Mouse (Mus musculus) CH12.LX (cell line): ENCODE results near the gene Il34. TPM values are rescaled to one million over a fixed set of nuclear protein-coding genes. Genes with fewer than 3 reads are reported as not detected.

Experiments used
- DNase-seq: peaks from one replicate; pipeline ENCODE4 v3.0.0-alpha.2; 2013; ENCODE audit errors: extremely low read depth
- H3K27ac ChIP-seq: 2 replicates; pipeline ENCODE4 v1.5.1; 2012; ENCODE audit warnings: low read depth, mild to moderate bottlenecking, control low read depth, moderate library complexity; ENCODE audit not compliant: insufficient read depth
- H3K27me3 ChIP-seq: replicated peaks from 2 replicates; pipeline ENCODE3; 2012; ENCODE audit warnings: inconsistent platforms
- H3K36me3 ChIP-seq, 2 experiments: replicated peaks in 1 of 2; 2 replicates each; pipeline versions ENCODE3 to v1.6.1; 2012; ENCODE audit warnings: inconsistent platforms in 1 of 2, low read length in 1 of 2, mild to moderate bottlenecking in 1 of 2, mixed read lengths in 1 of 2, moderate library complexity in 1 of 2; ENCODE audit not compliant: control insufficient read depth in 1 of 2, insufficient read depth in 1 of 2
- H3K4me1 ChIP-seq, 2 experiments: 2 replicates each; pipeline ENCODE4 v1.6.1; 2012; ENCODE audit warnings: inconsistent platforms in 1 of 2, moderate library complexity in 1 of 2; ENCODE audit not compliant: insufficient read depth in 2 of 2, control insufficient read depth in 1 of 2
- H3K4me2 ChIP-seq: 2 replicates; pipeline ENCODE4 v1.6.1; 2012; ENCODE audit warnings: low read depth, mild to moderate bottlenecking, control low read depth; ENCODE audit not compliant: poor library complexity, insufficient read depth, severe bottlenecking
- H3K4me3 ChIP-seq, 3 experiments: fragments of 150-350 bp in 1 of 3; sonication (generic) in 1 of 3; replicated peaks in 1 of 3; 2 replicates each; pipeline versions ENCODE3 to v1.5.1; 2011 to 2012; ENCODE audit warnings: low read depth in 2 of 3, low read length in 2 of 3, mild to moderate bottlenecking in 2 of 3, moderate library complexity in 2 of 3, control low read depth in 1 of 3, improper control_type of control experiment in 1 of 3, inconsistent platforms in 1 of 3, mixed read lengths in 1 of 3; ENCODE audit not compliant: poor library complexity in 1 of 3
- H3K79me2 ChIP-seq: replicated peaks from 2 replicates; pipeline ENCODE4 v1.6.1; 2012; ENCODE audit warnings: mild to moderate bottlenecking, moderate library complexity; ENCODE audit not compliant: control insufficient read depth, poor library complexity, insufficient read depth, severe bottlenecking; ENCODE audit errors: extremely low read depth
- H3K9ac ChIP-seq: 2 replicates; pipeline ENCODE4 v1.6.1; 2012; ENCODE audit warnings: low read depth, mild to moderate bottlenecking, control low read depth, moderate library complexity; ENCODE audit not compliant: insufficient read depth
- H3K9me3 ChIP-seq: replicated peaks from 2 replicates; pipeline ENCODE3; 2012; ENCODE audit warnings: low read length, inconsistent platforms, mixed read lengths
- CHD2 ChIP-seq: IDR thresholded peaks from 2 replicates; pipeline ENCODE4 v1.6.1; 2011; ENCODE audit warnings: low read length, improper control_type of control experiment
- EP300 ChIP-seq: IDR thresholded peaks from 2 replicates; pipeline ENCODE4 v1.6.1; 2011; ENCODE audit warnings: low read length, improper control_type of control experiment
- ETS1 ChIP-seq: conservative IDR thresholded peaks from 2 replicates; pipeline ENCODE4 v1.6.1; 2012; ENCODE audit warnings: low read depth, mild to moderate bottlenecking, inconsistent platforms, low read length, improper control_type of control experiment, moderate library complexity
- HCFC1 ChIP-seq: IDR thresholded peaks from 2 replicates; pipeline ENCODE4 v1.6.1; 2012; ENCODE audit warnings: low read depth, mild to moderate bottlenecking, inconsistent platforms, low read length, improper control_type of control experiment
- IRF4 ChIP-seq: IDR thresholded peaks from 2 replicates; pipeline ENCODE4 v1.6.1; 2014; ENCODE audit warnings: low read depth, mild to moderate bottlenecking, inconsistent platforms, low read length, improper control_type of control experiment
- JUND ChIP-seq: conservative IDR thresholded peaks from 2 replicates; pipeline ENCODE4 v1.6.1; 2011; ENCODE audit warnings: low read depth, low read length, improper control_type of control experiment
- MAZ ChIP-seq: IDR thresholded peaks from 2 replicates; pipeline ENCODE4 v1.6.1; 2012; ENCODE audit warnings: low read depth, mild to moderate bottlenecking, inconsistent platforms, low read length, improper control_type of control experiment, moderate library complexity
- MEF2A ChIP-seq: IDR thresholded peaks from 2 replicates; pipeline ENCODE4 v1.6.1; 2014; ENCODE audit warnings: low read depth, mild to moderate bottlenecking, inconsistent platforms, low read length, improper control_type of control experiment, borderline replicate concordance
- MXI1 ChIP-seq: IDR thresholded peaks from 2 replicates; pipeline ENCODE4 v1.6.1; 2011; ENCODE audit warnings: mild to moderate bottlenecking, low read depth, low read length, improper control_type of control experiment
- MYC ChIP-seq: IDR thresholded peaks from 2 replicates; pipeline ENCODE4 v1.6.1; 2011; ENCODE audit warnings: low read depth, mild to moderate bottlenecking, improper control_type of control experiment, low read length
- NRF1 ChIP-seq: IDR thresholded peaks from 2 replicates; pipeline ENCODE4 v1.6.1; 2014; ENCODE audit warnings: low read depth, mild to moderate bottlenecking, inconsistent platforms, low read length, improper control_type of control experiment, moderate library complexity
- RAD21 ChIP-seq: IDR thresholded peaks from 2 replicates; pipeline ENCODE4 v1.6.1; 2011; ENCODE audit warnings: low read depth, mild to moderate bottlenecking, low read length, improper control_type of control experiment, moderate library complexity
- SIN3A ChIP-seq: IDR thresholded peaks from 2 replicates; pipeline ENCODE4 v1.6.1; 2012; ENCODE audit warnings: low read length, improper control_type of control experiment, inconsistent platforms
- TBP ChIP-seq: conservative IDR thresholded peaks from 2 replicates; pipeline ENCODE4 v1.6.1; 2011; ENCODE audit warnings: low read depth, low read length, improper control_type of control experiment
- UBTF ChIP-seq: IDR thresholded peaks from 2 replicates; pipeline ENCODE4 v1.6.1; 2012; ENCODE audit warnings: low read depth, mild to moderate bottlenecking, inconsistent platforms, low read length, improper control_type of control experiment, moderate library complexity
- USF1 ChIP-seq: IDR thresholded peaks from 2 replicates; pipeline ENCODE4 v1.6.1; 2014; ENCODE audit warnings: low read depth, mild to moderate bottlenecking, inconsistent platforms, low read length, improper control_type of control experiment
- USF2 ChIP-seq: conservative IDR thresholded peaks from 2 replicates; pipeline ENCODE4 v1.6.1; 2011; ENCODE audit warnings: low read depth, low read length, improper control_type of control experiment
- ZC3H11A ChIP-seq: IDR thresholded peaks from 2 replicates; pipeline ENCODE4 v1.6.1; 2012; ENCODE audit warnings: low read depth, mild to moderate bottlenecking, inconsistent platforms, low read length, improper control_type of control experiment
- ZMIZ1 ChIP-seq: IDR thresholded peaks from 2 replicates; pipeline ENCODE4 v1.6.1; 2012; ENCODE audit warnings: low read depth, mild to moderate bottlenecking, inconsistent platforms, low read length, improper control_type of control experiment
- dilution Hi-C: fragments of 300-500 bp; cut with MboI; formaldehyde crosslinking; loops from 2 replicates; pipeline ENCODE4 v1.14.3; 2020; ENCODE audit warnings: low sequenced_read_pairs; ENCODE audit not compliant: extremely low pct_unique_long_range_greater_than_20kb, extremely low pct_ligation_motif_present
- in situ Hi-C: fragments of 300-500 bp; cut with MboI; formaldehyde crosslinking; loops from 3 replicates; pipeline ENCODE4 v1.14.3; 2019; ENCODE audit warnings: low sequenced_read_pairs, low pct_ligation_motif_present, low pct_unique_long_range_greater_than_20kb, mixed read lengths
- polyA plus RNA-seq: library from polyadenylated mRNA; unstranded; fragments of >175 nt; gene quantifications from 2 replicates; pipeline ENCODE4 v1.2.1, GENCODE M21; 2012; ENCODE audit warnings: low read depth; ENCODE audit not compliant: insufficient read length
- total RNA-seq, 2 experiments: library from RNA; depleted of rRNA; stranded (reverse); fragments of 300-350 nt in 1 of 2; fragments of >200 nt in 1 of 2; gene quantifications; 2 replicates each; pipeline ENCODE4 v1.2.3; 2012 to 2014

The Il34 gene
- total and polyA plus RNA-seq, 3 experiments: 0.21 TPM; not detected in 2

DNA sequence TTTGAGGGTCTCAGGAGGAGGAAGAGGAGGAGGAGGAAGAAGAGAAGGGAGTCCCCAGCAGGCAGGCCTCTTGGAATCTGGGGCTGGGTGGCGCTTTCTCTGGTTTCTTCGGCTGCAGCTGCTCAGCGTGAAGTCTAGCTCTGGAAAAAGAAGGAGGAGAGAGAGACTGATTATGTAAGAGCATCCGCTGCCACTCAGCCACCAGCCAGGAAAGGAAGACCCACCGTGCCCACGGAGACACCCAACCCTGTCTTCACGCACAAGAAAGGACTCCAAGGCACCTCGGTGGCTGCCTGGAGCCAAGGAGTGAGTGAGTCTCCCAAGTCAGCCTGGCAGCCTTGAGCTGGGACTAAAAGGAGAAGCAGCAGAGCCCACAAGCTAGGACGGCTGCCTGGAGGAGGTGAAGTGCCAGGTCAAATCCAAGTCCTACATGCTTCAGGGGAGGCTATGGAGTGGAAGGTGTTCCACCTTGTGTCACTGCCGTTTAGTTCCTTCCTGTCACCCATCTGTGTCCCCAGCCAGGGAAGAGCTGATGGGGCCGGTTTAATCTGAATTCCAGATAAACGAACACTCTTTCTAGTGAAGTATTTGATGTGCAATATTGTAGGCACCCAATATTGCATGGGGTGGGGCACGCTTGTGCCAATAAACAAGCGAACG, 50.1 kb downstream of the Il34 start:
- Histone ChIP-seq H3K4me3 (no peak overlapping the region), H3K36me3 (no peaks in the 10 kb centered on the region), H3K9ac (no peak overlapping the region), H3K9me3 (no peaks in the 10 kb centered on the region), H3K4me2 (no peak overlapping the region), H3K27me3 (no peaks in the 10 kb centered on the region), H3K4me1 (peaks cover 0 to 11% of the 10 kb centered on the region in 2 experiments; a peak in 2 of 4 replicates), H3K79me2 (no peaks in the 10 kb centered on the region), H3K27ac (no peak overlapping the region)
- in situ Hi-C loops (loop anchor here (5.0 to 10.0 kb wide), 2 partner anchors 89 to 327 kb away; partner anchors contain the start of genes Cog4 and Sf3b3), dilution Hi-C loops (no loop called here)
- DNase-seq: no peak
- TF ChIP-seq MYC: no peak
- TF ChIP-seq RAD21: no peak
- no peak for TF ChIP-seq ZC3H11A
- no peak for TF ChIP-seq TBP
- TF ChIP-seq JUND: no peak
- TF ChIP-seq MEF2A: no peak
- TF ChIP-seq NRF1: no peak

DNA sequence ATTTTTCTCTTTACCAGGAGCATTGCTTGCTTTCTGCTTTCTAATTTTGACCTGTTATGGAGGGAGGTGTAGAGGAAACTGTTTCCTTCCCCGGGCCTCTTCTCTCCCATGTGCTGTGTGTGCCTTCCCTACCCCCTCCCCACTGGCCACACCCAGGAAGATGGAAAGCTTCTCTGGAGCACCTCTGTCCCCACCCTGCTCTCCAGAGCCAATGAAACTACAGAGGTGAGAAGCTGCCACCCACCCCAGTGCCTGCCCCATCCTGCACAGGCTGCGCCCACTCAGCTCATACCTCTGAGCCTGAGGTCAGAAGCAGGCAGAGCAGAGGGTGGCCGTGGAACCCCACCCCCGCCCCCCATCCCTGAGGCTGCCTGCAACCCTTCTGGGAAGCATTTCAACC, 51.0 kb downstream of the Il34 start:
- peak; percentile 29 for DNase-seq
- Histone ChIP-seq H3K27me3 (no peaks in the 10 kb centered on the region), H3K9ac (no peak overlapping the region), H3K36me3 (no peaks in the 10 kb centered on the region), H3K4me3 (no peak overlapping the region), H3K4me1 (peaks cover 0 to 11% of the 10 kb centered on the region in 2 experiments; a peak in 2 of 4 replicates), H3K4me2 (no peak overlapping the region), H3K9me3 (no peaks in the 10 kb centered on the region), H3K79me2 (no peaks in the 10 kb centered on the region), H3K27ac (no peak overlapping the region)
- in situ Hi-C loops: loop anchor here (5.0 to 10.0 kb wide), 2 partner anchors 90 to 328 kb away; partner anchors contain the start of genes Cog4 and Sf3b3
- dilution Hi-C loops: no loop called here
- TF ChIP-seq EP300 (no peak), ETS1 (no peak), TBP (no peak), USF1 (no peak), UBTF (no peak), MXI1 (no peak), USF2 (no peak), SIN3A (no peak), ZMIZ1 (no peak), CHD2 (no peak), MYC (no peak), IRF4 (no peak), MAZ (no peak), HCFC1 (no peak)
